Mouse (Mus musculus) C2C12 (cell line): ENCODE results near the gene Mmp23. TPM values are rescaled to one million over a fixed set of nuclear protein-coding genes. Genes with fewer than 3 reads are reported as not detected.

Source experiments
- H3K27me3 ChIP-seq: one replicate; pipeline ENCODE4 v1.6.1; 2011; ENCODE audit not compliant: control insufficient read depth, insufficient read depth, insufficient read length
- H3K36me3 ChIP-seq: one replicate; pipeline ENCODE4 v1.6.1; 2011; ENCODE audit not compliant: control insufficient read depth, insufficient read depth
- H3K4me3 ChIP-seq: one replicate; pipeline ENCODE4 v1.5.1; 2011; ENCODE audit warnings: mild to moderate bottlenecking, control low read depth; ENCODE audit not compliant: poor library complexity, insufficient read depth, severe bottlenecking
- H3K79me2 ChIP-seq: one replicate; pipeline ENCODE4 v1.6.1; 2011; ENCODE audit not compliant: control insufficient read depth, insufficient read depth
- H3K79me3 ChIP-seq: one replicate; pipeline ENCODE4 v1.6.1; 2011; ENCODE audit warnings: low read depth, control low read depth
- H3ac ChIP-seq: one replicate; pipeline ENCODE3; 2011; ENCODE audit warnings: low read depth; ENCODE audit not compliant: control insufficient read depth, insufficient read length
- CEBPB ChIP-seq: IDR thresholded peaks from one replicate; pipeline ENCODE4 v1.6.1; 2011; ENCODE audit warnings: low read depth, mild to moderate bottlenecking, control low read depth, moderate library complexity
- CTCF ChIP-seq: IDR thresholded peaks from one replicate; pipeline ENCODE4 v1.5.1; 2011; ENCODE audit not compliant: control insufficient read depth, insufficient read depth, insufficient read length
- FOSL1 ChIP-seq: IDR thresholded peaks from one replicate; pipeline ENCODE4 v1.8.0; 2011; ENCODE audit warnings: mild to moderate bottlenecking, low read length; ENCODE audit not compliant: poor library complexity, insufficient read depth, severe bottlenecking
- MAX ChIP-seq: IDR thresholded peaks from one replicate; pipeline ENCODE4 v1.6.1; 2011; ENCODE audit warnings: mild to moderate bottlenecking, control low read depth
- MYOD1 ChIP-seq: IDR thresholded peaks from one replicate; pipeline ENCODE4 v1.6.1; 2011; ENCODE audit warnings: low read depth; ENCODE audit not compliant: control insufficient read depth, insufficient read length
- MYOG ChIP-seq: IDR thresholded peaks from one replicate; pipeline ENCODE4 v1.6.1; 2011; ENCODE audit not compliant: control insufficient read depth, insufficient read length; ENCODE audit errors: extremely low read depth
- USF1 ChIP-seq: IDR thresholded peaks from one replicate; pipeline ENCODE4 v1.6.1; 2011; ENCODE audit warnings: low read depth, mild to moderate bottlenecking, control low read depth, moderate library complexity
- polyA plus RNA-seq: library from polyadenylated mRNA; unstranded; fragments of >200 nt; fragmentation: generic; extraction: Trizol; gene quantifications from one replicate; pipeline ENCODE4 v1.2.1, GENCODE M21; 2012; ENCODE audit warnings: missing spikeins

Mmp23 gene
- polyA plus RNA-seq, 1 experiment, result 4.5 TPM

DNA sequence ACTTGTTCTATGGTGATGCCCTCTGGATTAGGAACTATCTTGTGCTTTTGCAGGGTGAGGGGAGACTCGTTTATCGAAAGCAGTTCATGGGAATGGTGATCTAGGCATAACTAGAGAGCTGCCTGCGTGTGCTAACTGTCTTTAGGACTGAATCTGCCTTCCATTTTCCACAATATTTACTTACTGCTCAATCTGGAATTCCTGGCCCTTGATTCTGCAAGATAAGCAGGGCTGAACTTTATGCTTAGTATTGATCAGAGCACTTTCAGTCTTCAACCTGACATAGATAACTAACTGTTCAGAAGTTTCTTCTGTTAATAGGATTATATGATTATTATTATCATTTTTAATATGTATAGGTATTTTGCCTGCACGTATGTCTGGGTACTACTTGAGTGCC, 48.1 kb downstream of the Mmp23 start:
- Histone ChIP-seq H3K79me3 (peaks cover 36% of the 10 kb centered on the region), H3ac (no peak overlapping the region), H3K36me3 (peaks cover 29% of the 10 kb centered on the region), H3K79me2 (peaks cover 69% of the 10 kb centered on the region), H3K4me3 (no peak overlapping the region), H3K27me3 (no peaks in the 10 kb centered on the region)
- TF ChIP-seq MYOD1 (no peak), CTCF (no peak), MYOG (no peak), MAX (no peak), FOSL1 (no peak), CEBPB (no peak)

DNA sequence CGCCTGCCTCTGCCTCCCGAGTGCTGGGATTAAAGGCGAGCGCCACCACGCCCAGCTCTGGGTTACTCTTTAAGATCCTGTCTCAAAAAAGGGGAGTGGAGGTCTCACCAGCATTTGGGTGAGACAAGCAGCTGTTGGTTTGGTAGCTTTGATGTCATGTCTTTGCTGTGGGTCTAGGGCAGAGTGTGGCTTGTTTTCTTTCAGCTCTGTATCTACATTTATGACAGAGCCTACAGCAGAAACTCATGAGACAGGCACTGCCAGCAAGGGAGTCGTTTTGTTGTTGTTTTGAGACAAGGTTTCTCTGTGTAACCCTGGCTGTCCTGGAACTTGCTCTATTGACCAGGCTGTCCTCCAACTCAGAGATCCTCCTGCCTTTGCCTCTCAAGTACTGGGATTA, 49.4 kb downstream of the Mmp23 start:
- Histone ChIP-seq H3K27me3 (no peaks in the 10 kb centered on the region), H3ac (no peak overlapping the region), H3K36me3 (peaks cover 23% of the 10 kb centered on the region), H3K79me3 (peaks cover 38% of the 10 kb centered on the region), H3K79me2 (peaks cover 74% of the 10 kb centered on the region), H3K4me3 (no peak overlapping the region)
- TF ChIP-seq CEBPB, result no peak
- TF ChIP-seq MYOG, result no peak
- no peak for TF ChIP-seq CTCF
- TF ChIP-seq USF1, result no peak
- TF ChIP-seq MAX, result no peak
- no peak for TF ChIP-seq MYOD1
- no peak for TF ChIP-seq FOSL1

GRCm38 (mm10) chr4:155602753-155603152, 50.4 kb downstream of the Mmp23 start:
- Histone ChIP-seq H3K79me3 (peaks cover 36% of the 10 kb centered on the region), H3K27me3 (no peaks in the 10 kb centered on the region), H3K36me3 (peaks cover 23% of the 10 kb centered on the region), H3ac (peak overlapping the region; percentile 18), H3K4me3 (peak overlapping the region; percentile 71), H3K79me2 (peaks cover 69% of the 10 kb centered on the region)
- TF ChIP-seq CTCF, result no peak
- no peak for TF ChIP-seq FOSL1
- no peak for TF ChIP-seq MYOD1
- TF ChIP-seq MYOG, result no peak
- TF ChIP-seq USF1, result no peak

- Histone ChIP-seq H3ac (peak overlapping the region; percentile 84), H3K79me3 (peaks cover 31% of the 10 kb centered on the region), H3K79me2 (peaks cover 62% of the 10 kb centered on the region), H3K36me3 (peaks cover 23% of the 10 kb centered on the region), H3K4me3 (peak overlapping the region; percentile 71), H3K27me3 (no peaks in the 10 kb centered on the region)
- no peak for TF ChIP-seq MYOG
- TF ChIP-seq CTCF, result no peak
- no peak for TF ChIP-seq USF1
- no peak for TF ChIP-seq FOSL1
- peak; percentile 31 for TF ChIP-seq MYOD1
Observed at GRCm38 (mm10) chr4:155601997-155602456, 51.2 kb downstream of the Mmp23 start.

- TF ChIP-seq MAX (peak; percentile 69), MYOG (no peak)
- peaks cover 31% of the 10 kb centered on the region for H3K79me3 ChIP-seq
- no peaks in the 10 kb centered on the region for H3K27me3 ChIP-seq
- peaks cover 23% of the 10 kb centered on the region for H3K36me3 ChIP-seq
- H3K4me3 ChIP-seq, result peak within 1 kb of the TSS; percentile 71
- peaks cover 57% of the 10 kb centered on the region for H3K79me2 ChIP-seq
- peak within 1 kb of the TSS; percentile 95 for H3ac ChIP-seq
Observed at GRCm38 (mm10) chr4:155601091-155601996, 51.8 kb downstream of the Mmp23 start, which contains the start of gene Slc35e2. Gene Slc35e2 (plus strand): TSS chr4:155601416.

Other genes with a start within 250 kb of the Mmp23 start
- 0.90 TPM for gene Cfap74, start 244.2 kb downstream of the Mmp23 start, polyA plus RNA-seq
- gene Tmem52, start 184.3 kb downstream of the Mmp23 start, polyA plus RNA-seq, result not detected
- 338 TPM for gene Gnb1, start 162.0 kb downstream of the Mmp23 start, polyA plus RNA-seq
- 209 TPM for gene Nadk, start 91.0 kb downstream of the Mmp23 start, polyA plus RNA-seq
- 6.3 TPM for gene Slc35e2, start 52.0 kb downstream of the Mmp23 start, polyA plus RNA-seq
- gene Cdk11b, start 28.5 kb downstream of the Mmp23 start, polyA plus RNA-seq, result 40.4 TPM
- gene Gm10563, start 8.0 kb downstream of the Mmp23 start, polyA plus RNA-seq, result not detected
- gene Mib2, start 15.8 kb upstream of the Mmp23 start, polyA plus RNA-seq, result 16.2 TPM
- gene Fndc10, start 41.0 kb upstream of the Mmp23 start, polyA plus RNA-seq, result 9.0 TPM
- gene Ssu72, start 51.4 kb upstream of the Mmp23 start, polyA plus RNA-seq, result 92.4 TPM
- 0.39 TPM for gene Tmem240, start 81.4 kb upstream of the Mmp23 start, polyA plus RNA-seq
- 72.9 TPM for gene Atad3a, start 107.7 kb upstream of the Mmp23 start, polyA plus RNA-seq
- gene Vwa1, start 121.3 kb upstream of the Mmp23 start, polyA plus RNA-seq, result 1.0 TPM
- 0.18 TPM for gene Tmem88b, start 132.5 kb upstream of the Mmp23 start, polyA plus RNA-seq
- gene Ankrd65, start 137.1 kb upstream of the Mmp23 start, polyA plus RNA-seq, result not detected
- gene Mrpl20, start 149.5 kb upstream of the Mmp23 start, polyA plus RNA-seq, result 262 TPM
- 18.8 TPM for gene Ccnl2, start 159.1 kb upstream of the Mmp23 start, polyA plus RNA-seq
- gene Aurkaip1, start 177.9 kb upstream of the Mmp23 start, polyA plus RNA-seq, result 140 TPM
- gene Mxra8, start 186.3 kb upstream of the Mmp23 start, polyA plus RNA-seq, result 38.0 TPM
- gene Dvl1, start 194.0 kb upstream of the Mmp23 start, polyA plus RNA-seq, result 46.6 TPM
- gene Tas1r3, start 210.0 kb upstream of the Mmp23 start, polyA plus RNA-seq, result 0.08 TPM
- 11.8 TPM for gene Cptp, start 216.1 kb upstream of the Mmp23 start, polyA plus RNA-seq
- 68.4 TPM for gene Ints11, start 216.2 kb upstream of the Mmp23 start, polyA plus RNA-seq
- 30.7 TPM for gene Pusl1, start 238.4 kb upstream of the Mmp23 start, polyA plus RNA-seq
- gene Acap3, start 238.4 kb upstream of the Mmp23 start, polyA plus RNA-seq, result 31.0 TPM